Mouse (Mus musculus) macrophage (primary cell): ENCODE measurements around the gene Mxra7. TPM values are rescaled to one million over a fixed set of nuclear protein-coding genes. Genes with fewer than 3 reads are reported as not detected.
"Not testable (repeated sequence)": the region's sequence is repeated elsewhere in the genome, so short reads cannot be mapped to it uniquely, and the experiment has no call there.

Source experiments
- H3K27ac ChIP-seq: fragments of 350-480 bp; formaldehyde crosslinking; 2 replicates; pipeline ENCODE4 v1.9.0; 2021
- H3K36me3 ChIP-seq: fragments of 350-480 bp; formaldehyde crosslinking; 2 replicates; pipeline ENCODE4 v1.9.0; 2021; ENCODE audit errors: inconsistent target
- H3K4me3 ChIP-seq: fragments of 350-480 bp; formaldehyde crosslinking; 2 replicates; pipeline ENCODE4 v1.9.0; 2021; ENCODE audit errors: inconsistent target
- H3K79me2 ChIP-seq: fragments of 350-480 bp; formaldehyde crosslinking; 2 replicates; pipeline ENCODE4 v1.9.0; 2021; ENCODE audit errors: inconsistent target
- WGBS: methylation state at CpG from one replicate; pipeline ENCODE4 v1.1.7; 2026; ENCODE audit warnings: inconsistent platforms; ENCODE audit not compliant: missing documents; 5-methylcytosine and 5-hydroxymethylcytosine counted together
- polyA plus RNA-seq: library from polyadenylated mRNA; stranded (reverse); fragments of 250-400 nt; gene quantifications from 3 replicates; pipeline ENCODE4 v1.2.4, GENCODE M21; 2018; ENCODE audit warnings: inconsistent platforms

Gene Mxra7
- polyA plus RNA-seq, 1 experiment from 2014 or later: not detected

DNA sequence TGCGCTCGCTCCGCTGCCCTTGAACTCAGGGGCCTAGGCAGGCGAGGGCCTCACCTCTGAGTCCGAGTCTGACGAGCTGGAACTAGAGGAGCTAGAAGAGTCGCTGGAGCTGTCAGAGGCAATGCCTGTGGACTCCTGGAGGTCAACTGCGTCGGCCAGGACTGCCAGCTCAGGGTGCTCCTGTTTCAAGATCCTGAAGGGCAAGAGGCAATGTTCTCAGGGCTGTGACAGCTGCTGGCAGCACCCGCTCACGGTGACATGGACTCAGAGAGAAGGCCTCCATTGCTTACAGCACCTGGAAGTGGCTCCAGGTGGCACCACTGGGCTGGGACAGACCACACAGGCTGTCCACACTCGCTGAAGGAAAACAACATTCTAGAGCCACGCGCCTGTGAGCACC is 11.1 kb upstream of the Mxra7 start:
- H3K79me2 ChIP-seq: peaks cover 50% of the 10 kb centered on the region
- peaks cover 72% of the 10 kb centered on the region for H3K36me3 ChIP-seq
- no peak overlapping the region for H3K4me3 ChIP-seq
- no peak overlapping the region for H3K27ac ChIP-seq
- 94% methylated on average over 13 of the region's 14 CpGs for WGBS

DNA sequence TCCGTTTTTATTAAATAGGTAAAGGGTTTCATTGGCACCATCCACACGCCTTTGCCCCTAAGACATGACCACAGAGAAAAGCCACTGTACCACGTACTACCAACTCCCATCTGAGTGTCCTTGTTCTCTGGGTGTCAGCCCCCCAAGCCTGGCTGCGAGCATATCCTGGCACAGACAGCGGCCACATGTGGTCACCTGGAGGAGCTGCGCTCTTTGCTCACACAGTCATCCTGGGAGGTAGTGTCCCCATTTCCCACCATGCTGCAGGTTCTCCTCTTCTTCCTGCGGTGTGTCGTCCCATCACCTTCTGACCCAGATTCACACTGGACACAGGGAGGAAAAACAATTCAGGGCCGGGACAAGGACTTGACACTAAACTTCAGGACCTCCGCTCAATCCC is 9.6 kb upstream of the Mxra7 start:
- Histone ChIP-seq H3K79me2 (peaks cover 47% of the 10 kb centered on the region), H3K36me3 (peaks cover 72% of the 10 kb centered on the region), H3K27ac (no peak overlapping the region), H3K4me3 (no peak overlapping the region)
- WGBS: 96% methylated on average over 10 of the region's 10 CpGs

DNA sequence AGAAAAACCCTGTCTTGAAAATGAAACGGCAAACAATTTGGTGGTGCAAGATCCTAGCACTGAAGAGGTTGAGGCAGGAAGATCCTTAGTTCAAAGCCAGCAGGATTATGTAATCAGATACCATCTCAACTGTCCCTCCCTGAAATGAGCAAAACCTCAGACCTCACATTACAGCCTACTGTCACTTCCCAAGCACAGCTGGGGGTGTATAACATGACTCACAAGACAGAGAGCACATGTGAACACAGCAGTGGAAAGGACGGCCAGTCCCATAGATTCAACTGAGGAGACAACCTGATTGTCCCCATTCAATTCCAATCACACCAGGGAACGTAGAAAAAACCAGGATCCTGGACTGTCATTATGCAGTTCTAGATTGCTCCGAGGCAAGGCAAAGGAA is 8.4 kb upstream of the Mxra7 start:
- Histone ChIP-seq H3K4me3 (no peak overlapping the region), H3K79me2 (peaks cover 35% of the 10 kb centered on the region), H3K36me3 (peaks cover 72% of the 10 kb centered on the region), H3K27ac (no peak overlapping the region)
- WGBS: 59% methylated on average over 4 of the region's 4 CpGs

DNA sequence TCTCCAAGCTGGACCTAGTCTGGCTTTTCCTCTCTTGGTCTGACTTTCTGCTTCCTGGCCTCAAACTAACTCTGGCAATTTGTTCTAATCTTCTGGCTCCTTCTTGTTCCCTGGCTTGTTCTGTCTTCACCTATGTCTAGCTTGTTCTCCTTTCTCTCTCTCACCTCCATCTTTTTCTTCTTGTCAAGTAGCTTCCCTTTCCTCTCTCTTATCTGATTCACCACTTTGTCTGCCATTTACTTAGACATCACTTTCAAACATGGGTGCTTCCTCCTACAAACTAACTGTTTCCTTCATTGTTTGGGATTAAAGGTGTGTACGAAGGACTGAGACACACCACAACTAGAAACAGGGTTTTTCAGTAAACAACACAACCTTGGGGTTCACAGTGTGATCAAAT is 7.1 kb upstream of the Mxra7 start:
- H3K4me3 ChIP-seq: no peak overlapping the region
- H3K36me3 ChIP-seq: peaks cover 59% of the 10 kb centered on the region
- 88% methylated on average over 1 of the region's 1 CpGs for WGBS
- peaks cover 22% of the 10 kb centered on the region for H3K79me2 ChIP-seq
- no peak overlapping the region for H3K27ac ChIP-seq

DNA sequence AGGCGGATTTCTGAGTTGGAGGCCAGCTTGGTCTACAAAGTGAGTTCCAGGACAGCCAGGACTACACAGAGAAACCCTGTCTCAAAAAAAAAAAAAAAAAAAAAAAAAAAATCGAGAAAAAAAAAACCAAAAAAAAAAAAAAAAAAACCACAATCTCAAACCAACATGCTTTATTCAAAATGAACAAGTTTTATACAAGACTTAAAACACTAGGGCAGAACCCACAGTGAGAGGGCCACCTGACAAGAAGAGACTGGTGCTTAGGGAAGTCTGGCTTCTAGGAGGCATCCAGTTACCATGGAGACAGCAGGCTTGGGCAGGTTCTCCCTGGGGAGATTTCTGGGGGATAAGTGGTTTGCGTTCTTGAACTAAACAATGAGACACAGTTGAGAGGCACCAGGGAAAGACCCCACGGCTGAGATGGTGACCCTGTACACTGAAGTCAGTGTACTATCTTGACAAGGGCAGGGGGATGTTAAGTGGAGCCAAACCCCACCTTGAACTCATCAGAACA is 4.4 kb upstream of the Mxra7 start:
- no peak overlapping the region for H3K27ac ChIP-seq
- H3K36me3 ChIP-seq: peaks cover 32% of the 10 kb centered on the region
- 84% methylated on average over 3 of the region's 4 CpGs for WGBS
- H3K4me3 ChIP-seq: no peak overlapping the region
- no peaks in the 10 kb centered on the region for H3K79me2 ChIP-seq

DNA sequence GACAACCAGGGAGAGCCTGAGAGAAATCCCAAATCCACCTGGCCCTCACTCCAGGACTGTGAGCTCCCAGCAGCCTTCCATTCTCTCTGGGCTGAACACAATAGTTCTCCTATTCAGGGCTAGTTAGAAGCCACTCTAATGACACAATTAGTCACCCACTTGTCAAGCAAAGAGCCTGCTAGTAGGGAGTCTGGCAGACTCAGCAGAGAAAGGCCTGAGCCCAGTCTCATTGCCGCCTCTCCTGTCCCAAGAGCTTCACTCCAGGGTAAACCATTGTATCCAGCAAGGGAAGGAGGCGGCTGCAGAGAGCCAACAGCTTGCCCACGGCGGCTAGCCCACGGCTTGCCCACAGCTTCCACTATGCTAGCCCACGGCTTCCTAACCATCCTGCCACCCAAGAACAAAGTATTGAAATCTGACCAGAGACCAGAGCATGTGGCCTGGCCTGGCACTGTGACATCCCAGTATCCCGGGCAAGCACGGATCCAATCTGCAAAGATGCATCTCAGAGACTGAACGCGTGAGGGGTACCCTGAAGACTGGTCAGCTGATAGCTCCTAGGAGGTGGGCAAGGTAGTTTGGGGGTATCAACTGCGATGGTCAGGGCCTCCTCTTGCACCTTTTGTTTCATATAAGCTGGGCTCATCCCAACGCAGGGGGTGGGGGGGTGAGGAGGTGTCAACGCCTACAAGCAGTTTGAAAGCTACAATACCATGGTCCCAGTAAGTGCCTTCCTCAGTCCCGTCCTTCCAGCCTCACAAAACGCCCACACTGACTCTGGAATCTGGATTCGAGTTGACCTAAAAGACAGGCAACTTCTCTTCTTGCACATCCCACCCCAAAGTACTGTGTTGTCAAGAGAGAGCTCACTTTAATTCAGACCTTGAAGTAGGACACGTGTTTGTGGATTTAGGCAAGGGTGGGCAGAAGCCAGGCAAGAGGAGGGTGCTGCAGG is 1.0 kb downstream of the Mxra7 start:
- Histone ChIP-seq H3K4me3 (no peak overlapping the region), H3K79me2 (no peaks in the 10 kb centered on the region), H3K27ac (no peak overlapping the region), H3K36me3 (no peaks in the 10 kb centered on the region)
- 75% methylated on average over 17 of the region's 17 CpGs for WGBS

DNA sequence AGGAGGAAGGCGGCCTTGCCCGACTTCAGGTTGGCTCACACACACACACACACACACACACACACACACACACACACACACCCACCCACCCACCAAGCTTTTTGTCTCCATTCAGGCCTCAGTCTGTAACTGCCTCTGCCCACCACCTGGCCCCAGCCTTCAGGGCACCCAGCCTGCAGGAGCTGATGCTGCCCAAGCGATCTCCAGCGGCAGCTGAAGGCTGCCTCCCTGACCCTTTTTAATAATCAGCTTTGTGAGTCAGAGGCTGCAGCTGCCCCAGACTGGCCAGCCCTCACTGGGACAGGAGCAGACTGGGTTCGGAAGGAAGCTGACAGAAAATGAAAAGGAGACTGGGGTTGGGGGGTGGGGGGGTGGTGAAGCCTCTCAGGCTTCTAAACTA is 2.6 kb downstream of the Mxra7 start:
- H3K27ac ChIP-seq: no peak overlapping the region
- no peaks in the 10 kb centered on the region for H3K36me3 ChIP-seq
- WGBS: 85% methylated on average over 4 of the region's 5 CpGs
- H3K79me2 ChIP-seq: no peaks in the 10 kb centered on the region
- no peak overlapping the region for H3K4me3 ChIP-seq

DNA sequence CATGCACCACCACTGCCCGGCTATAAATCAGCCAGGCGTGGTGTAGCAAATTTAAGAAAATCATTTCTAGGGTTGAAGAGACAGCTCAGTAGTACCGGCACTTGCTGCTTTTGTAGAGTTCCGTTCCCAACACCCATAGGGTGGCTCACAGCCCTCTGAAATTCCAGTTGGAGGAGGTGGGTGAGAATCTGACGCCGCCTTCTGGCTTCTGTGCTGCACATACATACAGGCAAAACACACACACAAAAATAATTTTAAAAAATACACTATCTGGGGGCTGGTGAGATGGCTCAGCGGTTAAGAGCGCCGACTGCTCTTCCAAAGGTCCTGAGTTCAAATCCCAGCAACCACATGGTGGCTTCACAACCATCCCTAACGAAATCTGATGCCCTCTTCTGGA is 4.0 kb downstream of the Mxra7 start:
- H3K4me3 ChIP-seq, H3K27ac ChIP-seq, H3K36me3 ChIP-seq, H3K79me2 ChIP-seq: not testable (repeated sequence)
- 88% methylated on average over 6 of the region's 10 CpGs for WGBS

DNA sequence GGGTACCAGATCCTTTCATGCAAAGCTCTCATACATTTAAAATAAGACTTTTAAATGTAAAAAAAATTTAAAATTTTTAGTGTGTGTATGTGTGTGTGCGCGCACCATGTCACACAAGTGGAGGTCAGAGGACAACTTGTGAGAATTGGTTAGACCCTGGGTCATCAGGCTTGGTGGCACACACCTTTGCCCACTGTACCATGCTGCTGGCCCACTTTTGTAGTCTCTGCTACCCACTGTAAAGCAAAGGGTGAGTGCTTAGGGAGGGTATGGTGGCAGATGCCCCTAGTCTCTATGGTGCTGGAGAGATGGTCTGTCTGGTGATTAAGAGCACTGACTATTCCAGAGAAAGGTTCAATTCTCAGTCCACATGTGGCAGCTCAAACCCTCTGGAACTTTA is 4.6 kb downstream of the Mxra7 start:
- no peak overlapping the region for H3K4me3 ChIP-seq
- no peaks in the 10 kb centered on the region for H3K36me3 ChIP-seq
- WGBS: 94% methylated on average over 2 of the region's 2 CpGs
- H3K27ac ChIP-seq: no peak overlapping the region
- no peaks in the 10 kb centered on the region for H3K79me2 ChIP-seq

DNA sequence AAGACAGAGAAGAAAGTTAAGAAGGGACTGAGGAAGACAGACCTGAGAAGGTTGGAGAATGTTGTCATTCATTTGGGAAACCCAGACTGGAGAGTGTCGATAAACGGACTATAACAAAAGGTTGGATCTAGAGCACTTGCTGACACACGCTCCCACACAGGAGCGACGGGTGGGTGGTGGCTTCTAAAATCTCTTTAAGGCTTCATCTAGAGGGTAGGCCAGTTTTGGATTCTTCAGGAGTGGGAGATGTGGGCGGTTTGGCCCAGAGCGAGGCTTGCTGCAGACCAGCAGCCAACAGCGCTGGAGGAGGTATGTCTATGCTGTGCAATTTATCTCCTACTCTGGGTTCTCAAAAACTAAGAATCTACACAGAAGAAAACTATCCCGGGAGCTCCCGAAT is 5.2 kb downstream of the Mxra7 start:
- no peaks in the 10 kb centered on the region for H3K79me2 ChIP-seq
- 97% methylated on average over 10 of the region's 10 CpGs for WGBS
- H3K4me3 ChIP-seq: no peak overlapping the region
- H3K27ac ChIP-seq: no peak overlapping the region
- no peaks in the 10 kb centered on the region for H3K36me3 ChIP-seq

DNA sequence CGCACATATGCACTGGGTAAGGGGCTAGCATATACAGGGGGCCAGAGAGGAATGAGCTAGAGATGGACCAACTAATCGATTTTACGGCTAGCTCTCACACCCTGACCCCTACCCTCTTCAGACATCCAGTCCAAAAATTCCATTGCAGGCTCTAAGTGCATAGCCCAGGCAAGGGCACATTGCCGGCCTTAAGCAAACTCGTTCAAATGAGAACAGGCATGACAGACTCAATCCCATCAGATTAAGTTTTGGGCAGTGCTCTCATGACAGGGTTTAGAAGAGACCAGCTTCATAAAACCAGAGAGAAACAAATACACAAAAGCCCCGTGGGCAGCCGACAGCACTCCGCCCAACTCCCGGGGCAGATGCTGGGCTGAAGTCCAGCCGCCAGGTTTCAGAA is 5.6 kb downstream of the Mxra7 start:
- WGBS: 93% methylated on average over 10 of the region's 10 CpGs
- Histone ChIP-seq H3K36me3 (no peaks in the 10 kb centered on the region), H3K27ac (no peak overlapping the region), H3K79me2 (no peaks in the 10 kb centered on the region), H3K4me3 (no peak overlapping the region)

DNA sequence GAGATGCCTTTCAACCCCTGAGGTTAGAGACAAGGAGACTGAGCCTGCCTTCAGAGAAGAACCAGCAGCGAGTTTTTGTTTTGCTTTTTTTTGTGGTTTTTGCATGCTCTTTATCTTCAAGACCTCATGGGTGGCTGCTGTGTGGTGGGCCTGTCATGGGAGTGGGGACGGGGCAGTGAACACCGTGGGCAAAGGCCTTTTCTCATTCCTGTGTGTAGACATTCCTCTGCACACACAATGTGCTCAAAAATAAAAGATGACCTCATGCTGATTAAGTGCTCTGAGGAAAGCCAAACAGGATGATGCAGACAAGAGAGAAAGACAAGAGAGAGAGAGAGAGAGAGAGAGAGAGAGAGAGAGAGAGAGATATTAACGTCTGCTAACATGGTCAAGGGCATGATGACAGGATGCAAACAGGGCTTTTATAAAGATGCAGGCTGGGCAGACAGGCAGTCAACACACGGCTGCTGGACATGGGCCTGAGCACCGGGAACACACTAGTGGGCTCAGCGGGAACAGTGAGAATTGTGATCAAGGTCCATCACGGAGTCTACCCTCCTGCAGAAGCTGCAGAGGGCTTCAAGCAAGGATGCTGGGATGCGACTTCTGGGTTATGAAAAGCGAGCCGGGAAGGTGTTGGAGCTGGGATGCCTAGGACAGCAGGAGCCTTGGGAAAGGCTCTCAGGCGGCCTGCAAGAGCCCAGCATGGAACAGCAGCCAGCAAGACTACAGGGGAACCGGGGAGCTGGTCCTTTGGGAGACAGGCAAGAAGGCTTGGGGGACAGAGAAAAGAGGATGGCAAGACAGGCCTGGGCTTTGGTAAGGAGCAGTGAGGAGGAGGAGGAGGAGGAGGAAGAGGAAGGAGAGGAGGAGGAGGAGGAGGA is 6.5 kb downstream of the Mxra7 start:
- no peaks in the 10 kb centered on the region for H3K79me2 ChIP-seq
- H3K4me3 ChIP-seq: no peak overlapping the region
- WGBS: 88% methylated on average over 12 of the region's 13 CpGs
- no peak overlapping the region for H3K27ac ChIP-seq
- no peaks in the 10 kb centered on the region for H3K36me3 ChIP-seq

DNA sequence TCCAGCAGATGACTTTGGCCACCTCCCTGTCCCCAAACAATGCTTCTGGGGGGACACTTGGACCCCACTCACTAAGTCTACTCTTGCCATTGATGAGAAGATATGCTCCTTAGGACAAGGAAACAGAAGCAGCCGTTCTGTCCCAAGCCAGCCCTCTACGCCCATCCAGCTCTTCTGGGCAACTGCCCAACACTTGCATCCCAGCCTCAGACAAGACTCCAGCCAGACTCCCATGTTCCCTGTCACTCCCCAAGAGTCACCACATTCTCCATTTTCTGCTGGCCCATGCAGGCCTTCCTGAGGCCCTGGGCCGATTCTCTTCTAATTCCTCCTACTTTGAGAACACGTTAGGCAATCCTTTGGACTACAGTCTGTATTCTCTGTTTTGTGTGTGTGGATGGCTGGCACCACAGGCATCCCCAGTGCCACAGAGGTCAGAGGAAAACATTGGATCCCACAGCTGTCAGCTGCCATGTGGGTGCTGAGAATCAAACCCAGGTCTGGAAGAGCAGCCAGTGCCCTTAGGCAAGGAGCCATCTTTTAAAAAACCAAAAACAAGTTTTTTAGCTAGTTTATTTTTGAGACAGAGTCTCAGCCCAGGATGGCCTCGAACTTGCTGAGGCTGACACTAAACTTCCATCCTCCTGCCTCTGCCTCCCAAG is 7.8 kb downstream of the Mxra7 start:
- H3K27ac ChIP-seq: no peak overlapping the region
- no peak overlapping the region for H3K4me3 ChIP-seq
- H3K79me2 ChIP-seq: no peaks in the 10 kb centered on the region
- H3K36me3 ChIP-seq: no peaks in the 10 kb centered on the region
- WGBS: 94% methylated on average over 5 of the region's 5 CpGs

DNA sequence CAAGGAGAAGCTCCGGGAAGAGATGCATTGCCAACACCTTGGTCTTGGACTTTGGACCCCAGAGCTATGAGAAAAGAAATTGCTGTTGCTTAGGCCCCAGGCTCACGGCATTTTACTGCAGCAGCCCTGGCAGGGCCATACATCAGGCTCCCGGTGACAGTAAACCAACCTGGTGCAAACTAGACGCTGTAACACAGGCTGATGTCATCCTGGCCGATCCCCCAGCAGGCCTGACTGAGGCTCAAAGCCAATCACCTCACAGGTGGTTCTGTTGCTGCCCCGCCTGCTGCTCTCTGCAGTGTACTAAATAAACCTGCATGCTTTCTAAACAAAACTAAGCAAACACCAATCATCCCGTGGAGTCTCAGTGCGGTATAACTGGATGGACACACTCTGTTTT is 9.1 kb downstream of the Mxra7 start:
- H3K4me3 ChIP-seq: no peak overlapping the region
- H3K27ac ChIP-seq: no peak overlapping the region
- no peaks in the 10 kb centered on the region for H3K79me2 ChIP-seq
- H3K36me3 ChIP-seq: no peaks in the 10 kb centered on the region
- WGBS: 89% methylated on average over 8 of the region's 8 CpGs
